Comparison of ENCODE assay signal across 9 mouse cellular contexts in genomic region chr14:25567245-25567644, GRCm38 (mm10).
DNase-seq lines count a peak whose midpoint lies in the region; ATAC-seq and TF ChIP-seq lines count a peak whose summit lies in the region.
"Had no signal": no experiment of that assay in that cellular context is flagged by ENCODE, and none has a peak within 500 bp of the region (broad histone marks: within the 10 kb centered on the region; RNA-seq: fewer than 3 reads in every experiment).

No protein-coding gene starts in this region.

- no peak for TF ChIP-seq EP300 in heart, postnatal 0 days (IDR thresholded peaks at IDR 0.05; ENCODE audit: low read depth)

- 74% methylated on average over 3 of the region's 3 CpGs for WGBS in midbrain, embryonic 10.5 days
- WGBS in midbrain, embryonic 15.5 days, result 69% methylated on average over 3 of the region's 3 CpGs
- WGBS in heart, postnatal 0 days, result 47% methylated on average over 3 of the region's 3 CpGs
- WGBS in liver, embryonic 11.5 days, result 54% methylated on average over 3 of the region's 3 CpGs

- peaks cover 35% of the 10 kb centered on the region for H3K4me1 ChIP-seq in midbrain, embryonic 10.5 days
- peaks cover 35% of the 10 kb centered on the region for H3K4me1 ChIP-seq in midbrain, embryonic 15.5 days
- peaks cover 16% of the 10 kb centered on the region for H3K4me1 ChIP-seq in heart, postnatal 0 days (ENCODE audit: control insufficient read depth, insufficient read depth)
- peaks cover 22% of the 10 kb centered on the region for H3K4me1 ChIP-seq in liver, embryonic 11.5 days (replicated peaks; ENCODE audit: control insufficient read depth, insufficient read depth, low read length)

- no peak overlapping the region for H3K27ac ChIP-seq in midbrain, embryonic 10.5 days (replicated peaks)
- no peak overlapping the region for H3K27ac ChIP-seq in midbrain, embryonic 15.5 days
- no peak overlapping the region for H3K27ac ChIP-seq in heart, postnatal 0 days (ENCODE audit: low read depth)
- no peak overlapping the region for H3K27ac ChIP-seq in liver, embryonic 11.5 days (ENCODE audit: low read depth, low read length)

- ATAC-seq in midbrain, embryonic 15.5 days (replicated peaks), result no peak
- ATAC-seq in heart, postnatal 0 days (ENCODE audit: insufficient read depth, low read depth), result no peak
- ATAC-seq in liver, embryonic 11.5 days (replicated peaks; ENCODE audit: low FRiP score), result peak; percentile 40; the same call in 1 of the 2 replicates
- ATAC-seq in erythroid progenitor cell, adult 5-6 weeks (replicated peaks; ENCODE audit: low FRiP score, poor library complexity, severe bottlenecking), result no peak

- no peak overlapping the region for H3K9ac ChIP-seq in midbrain, embryonic 15.5 days
- H3K9ac ChIP-seq in heart, postnatal 0 days (replicated peaks; ENCODE audit: low read depth, low read length), result no peak overlapping the region
- H3K9ac ChIP-seq in liver, embryonic 11.5 days (ENCODE audit: low read depth, low read length), result no peak overlapping the region

- peak; percentile 63 for DNase-seq in midbrain, embryonic 10.5 days (ENCODE audit: low spot score)
- peak; percentile 56 for DNase-seq in NIH3T3 (ENCODE audit: low read depth)
- peak; percentile 77 for DNase-seq in cerebellum, adult 9-10 months
- DNase-seq in heart, postnatal 0 days (ENCODE audit: low spot score), result peak; percentile 59
- DNase-seq in liver, embryonic 11.5 days (ENCODE audit: low spot score), result peak; percentile 67
- DNase-seq in retina, embryonic 14.5 days (ENCODE audit: low spot score), result peak; percentile 76

- no peak overlapping the region for H3K4me2 ChIP-seq in midbrain, embryonic 15.5 days
- H3K4me2 ChIP-seq in heart, postnatal 0 days (ENCODE audit: low read depth, low read length), result no peak overlapping the region
- H3K4me2 ChIP-seq in liver, embryonic 11.5 days, result no peak overlapping the region

- no peaks in the 10 kb centered on the region for H3K27me3 ChIP-seq in midbrain, embryonic 10.5 days (ENCODE audit: low read depth, poor library complexity, severe bottlenecking)
- no peaks in the 10 kb centered on the region for H3K27me3 ChIP-seq in midbrain, embryonic 15.5 days (replicated peaks)
- no peaks in the 10 kb centered on the region for H3K27me3 ChIP-seq in heart, postnatal 0 days (ENCODE audit: control insufficient read depth, insufficient read depth, low read length)
- no peaks in the 10 kb centered on the region for H3K27me3 ChIP-seq in liver, embryonic 11.5 days (replicated peaks; ENCODE audit: control insufficient read depth, insufficient read depth, low read length)

- H3K9me3 ChIP-seq in midbrain, embryonic 10.5 days (replicated peaks), result 0 out of 2 replicates have a peak, but pooled peaks cover 4% of the 10 kb centered on the region
- H3K9me3 ChIP-seq in midbrain, embryonic 15.5 days, result no peaks in the 10 kb centered on the region
- H3K9me3 ChIP-seq in heart, postnatal 0 days (replicated peaks; ENCODE audit: control insufficient read depth, low read length), result no peaks in the 10 kb centered on the region
- no peaks in the 10 kb centered on the region for H3K9me3 ChIP-seq in liver, embryonic 11.5 days (ENCODE audit: control insufficient read depth, low read length)

- peaks cover 68% of the 10 kb centered on the region for H3K36me3 ChIP-seq in midbrain, embryonic 10.5 days
- H3K36me3 ChIP-seq in midbrain, embryonic 15.5 days (replicated peaks), result no peaks in the 10 kb centered on the region
- peaks cover 5% of the 10 kb centered on the region for H3K36me3 ChIP-seq in heart, postnatal 0 days (replicated peaks; ENCODE audit: control insufficient read depth, insufficient read depth, low read length)
- peaks cover 7% of the 10 kb centered on the region for H3K36me3 ChIP-seq in liver, embryonic 11.5 days (ENCODE audit: control insufficient read depth, insufficient read depth, low read length)

- peak; percentile 75 for TF ChIP-seq CTCF in heart, postnatal 0 days (IDR thresholded peaks at IDR 0.05; ENCODE audit: low read depth)

- no peak overlapping the region for H3K4me3 ChIP-seq in midbrain, embryonic 10.5 days
- no peak overlapping the region for H3K4me3 ChIP-seq in midbrain, embryonic 15.5 days
- H3K4me3 ChIP-seq in heart, postnatal 0 days (ENCODE audit: low read depth, low read length), result no peak overlapping the region
- H3K4me3 ChIP-seq in liver, embryonic 11.5 days (ENCODE audit: low read depth, low read length), result no peak overlapping the region
- H3K4me3 ChIP-seq: myocyte had no signal
